ENCODE assay signal across 19 mouse cellular contexts in the genomic region with DNA sequence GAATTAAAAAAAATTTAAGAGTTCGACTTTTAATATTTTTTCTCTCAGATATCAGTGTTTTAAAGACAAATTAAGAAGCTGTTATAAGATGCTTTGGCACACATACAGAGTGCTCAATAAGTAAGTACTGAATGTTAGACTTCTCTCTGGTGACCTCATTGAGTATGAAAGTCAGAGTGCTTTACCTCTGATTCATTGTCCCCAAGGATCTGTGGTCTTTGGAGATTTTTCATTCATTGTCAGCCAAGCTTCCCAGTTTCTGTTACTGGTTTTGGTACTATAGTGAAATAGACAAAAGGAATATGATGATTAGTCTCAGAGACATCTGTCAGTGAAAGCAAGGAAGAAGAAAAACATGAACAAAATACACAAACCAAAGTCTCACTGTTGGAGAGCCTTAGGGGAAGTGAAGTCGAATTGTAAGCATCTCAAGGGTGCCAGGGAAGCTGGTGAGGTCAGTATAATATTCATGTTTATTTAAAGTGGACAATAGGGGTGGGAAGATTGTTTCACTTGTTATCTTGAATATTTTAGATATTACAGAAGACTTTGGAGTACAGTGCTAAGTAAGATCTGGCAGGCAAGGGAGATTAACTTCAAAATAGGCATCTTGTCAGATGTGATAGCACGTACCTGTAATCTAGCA.
A peak's percentile ranks its signal among the peaks of the same experiment; 100 is the strongest.
DNase-seq lines count a peak whose midpoint lies in the region.
"Had no signal": no experiment of that assay in that cellular context is flagged by ENCODE, and none has a peak within 500 bp of the region (broad histone marks: within the 10 kb centered on the region; RNA-seq: fewer than 3 reads in every experiment).

No protein-coding gene starts in this region.

- DNase-seq in heart, adult 11 months = peak; percentile 66
- no peak for DNase-seq in heart, adult 9 months (ENCODE audit: low spot score in 2 of 2)
- DNase-seq in lung, postnatal 36 days = peak; percentile 53
- DNase-seq in lung, postnatal 10 days = no peak
- peak; percentile 36 for DNase-seq in adipocyte (ENCODE audit: low spot score)
- no peak for DNase-seq in ovary, postnatal 10 days (ENCODE audit: low spot score)
- DNase-seq in cerebellum, adult 8-10 months = no peak
- DNase-seq: adrenal gland, adult 8-10 months; cerebellum, adult 2 months; cerebellum, postnatal 25 days; gastrocnemius, postnatal 10 days; kidney, adult 11 months; kidney, postnatal 14 days; layer of hippocampus, adult 9-11 months; liver, embryonic 13.5 days; midbrain, embryonic 14.5 days; right cerebral cortex, postnatal 4 days; thymus, adult 18-20 months; thymus, postnatal 36 days had no signal

Comparison
In these comparisons a context has a peak if more than half of its experiments do, and no peak if none do; other contexts are left out.
1. DNase-seq: peak in heart, adult 11 months (single experiment), lung, postnatal 36 days (single experiment) and adipocyte (single experiment); none in heart, adult 9 months (0 of 2), lung, postnatal 10 days (single experiment), ovary, postnatal 10 days (single experiment) and cerebellum, adult 8-10 months (single experiment).